Mouse (Mus musculus): ENCODE measurements at regions not wholly inside any gene's neighbourhood (a gene's known extent, or its start where the extent isn't known, plus 50 kb on each side); places are given as distances from the start of the nearest gene placed in this dataset.

DNA sequence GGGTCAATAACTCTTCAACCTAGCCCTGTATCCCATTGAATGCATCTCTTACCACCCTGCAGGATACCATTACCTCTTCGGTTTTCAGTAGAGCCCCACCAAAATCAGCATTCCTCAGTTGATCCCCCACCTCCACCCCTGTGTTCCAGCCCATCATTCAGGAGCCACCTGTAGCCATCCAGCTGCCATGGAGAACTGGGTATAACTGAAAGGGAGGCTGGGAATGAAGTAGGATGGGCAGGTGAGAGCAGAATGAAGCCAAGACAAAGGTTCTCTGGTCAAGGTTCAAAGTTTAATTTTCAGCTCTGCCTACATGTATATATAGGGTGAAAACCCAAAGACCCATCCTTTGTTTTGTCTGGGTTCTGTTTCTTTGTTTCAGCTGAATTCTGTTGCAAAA lies 121.4 kb downstream of the Gnat3 start:
- no peak for DNase-seq (ENCODE audit: extremely low read depth)

DNA sequence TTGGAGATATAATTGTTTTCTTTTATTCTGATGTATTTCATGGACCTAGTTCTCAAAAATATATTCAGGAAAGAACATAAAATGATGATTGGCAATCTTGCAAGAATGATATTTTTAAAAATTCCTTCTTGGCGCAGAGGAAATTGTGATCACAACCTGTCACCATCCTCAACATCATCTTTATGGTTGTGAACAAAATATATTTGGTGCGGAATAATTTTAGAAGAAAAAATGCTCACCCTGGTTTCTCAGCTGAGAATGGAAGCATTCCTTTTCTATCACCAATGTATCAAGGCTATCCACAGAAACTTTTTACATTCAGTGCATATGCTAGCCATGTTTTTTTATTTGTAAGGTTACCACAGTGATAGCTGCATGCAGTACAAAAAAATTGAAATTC lies 123.1 kb downstream of the Gnat3 start:
- H3K4me2 ChIP-seq (ENCODE audit: insufficient read depth, low read depth, poor library complexity, severe bottlenecking): no peak overlapping the region
- DNase-seq (ENCODE audit: extremely low read depth): no peak
- H3K79me2 ChIP-seq (replicated peaks; ENCODE audit: control insufficient read depth, extremely low read depth, insufficient read depth, poor library complexity, severe bottlenecking): no peaks in the 10 kb centered on the region
- H3K4me1 ChIP-seq (ENCODE audit: control insufficient read depth in 1 of 2, insufficient read depth in 2 of 2): peaks cover 3 to 5% of the 10 kb centered on the region in 2 experiments; a peak in 2 of 4 replicates
- TF ChIP-seq MAX (IDR thresholded peaks at IDR 0.05; ENCODE audit: low read length) (no peak), ETS1 (conservative IDR thresholded peaks at IDR 0.05; ENCODE audit: low read depth, low read length) (no peak), JUN (IDR thresholded peaks at IDR 0.05; ENCODE audit: insufficient read depth, low read depth, low read length) (no peak), MYC (IDR thresholded peaks at IDR 0.05; ENCODE audit: low read depth, low read length) (no peak), POLR2A (IDR thresholded peaks at IDR 0.05; ENCODE audit: low read depth, low read length) (no peak), USF2 (conservative IDR thresholded peaks at IDR 0.05; ENCODE audit: low read depth, low read length) (no peak), ZKSCAN1 (IDR thresholded peaks at IDR 0.05; ENCODE audit: borderline replicate concordance, low read depth, low read length) (no peak)
- H3K27me3 ChIP-seq (replicated peaks): no peaks in the 10 kb centered on the region
- H3K27ac ChIP-seq (ENCODE audit: insufficient read depth, low read depth): no peak overlapping the region
- no peaks in the 10 kb centered on the region for H3K9me3 ChIP-seq (replicated peaks; ENCODE audit: low read length)
- dilution Hi-C loops (cut with MboI; ENCODE audit: extremely low pct_ligation_motif_present, extremely low pct_unique_long_range_greater_than_20kb, low sequenced_read_pairs) (no loop called here), in situ Hi-C loops (cut with MboI; ENCODE audit: low pct_ligation_motif_present, low pct_unique_long_range_greater_than_20kb, low sequenced_read_pairs) (loop anchor here (25.0 kb wide), 1 partner anchor 352 kb away; no protein-coding TSS in a partner anchor)
- no peak overlapping the region for H3K9ac ChIP-seq (ENCODE audit: insufficient read depth, low read depth)
- H3K4me3 ChIP-seq (replicated peaks in 1 of 3; ENCODE audit: low read depth in 2 of 3, low read length in 2 of 3, poor library complexity in 1 of 3): no peak overlapping the region
- no peaks in the 10 kb centered on the region for H3K36me3 ChIP-seq (replicated peaks in 1 of 2; ENCODE audit: control insufficient read depth in 1 of 2, insufficient read depth in 1 of 2, low read length in 1 of 2)

More for the DNA sequence above, 121.4 kb downstream of the Gnat3 start:
- Histone ChIP-seq H3K36me3 (replicated peaks in 1 of 2; ENCODE audit: control insufficient read depth in 1 of 2, insufficient read depth in 1 of 2, low read length in 1 of 2) (no peaks in the 10 kb centered on the region), H3K27me3 (replicated peaks) (no peaks in the 10 kb centered on the region), H3K27ac (ENCODE audit: insufficient read depth, low read depth) (no peak overlapping the region), H3K4me1 (ENCODE audit: control insufficient read depth in 1 of 2, insufficient read depth in 2 of 2) (peaks cover 3 to 5% of the 10 kb centered on the region in 2 experiments; a peak in 2 of 4 replicates), H3K9ac (ENCODE audit: insufficient read depth, low read depth) (no peak overlapping the region), H3K79me2 (replicated peaks; ENCODE audit: control insufficient read depth, extremely low read depth, insufficient read depth, poor library complexity, severe bottlenecking) (no peaks in the 10 kb centered on the region), H3K9me3 (replicated peaks; ENCODE audit: low read length) (no peaks in the 10 kb centered on the region), H3K4me2 (ENCODE audit: insufficient read depth, low read depth, poor library complexity, severe bottlenecking) (no peak overlapping the region), H3K4me3 (replicated peaks in 1 of 3; ENCODE audit: low read depth in 2 of 3, low read length in 2 of 3, poor library complexity in 1 of 3) (no peak overlapping the region)
- TF ChIP-seq ELF1 (IDR thresholded peaks at IDR 0.05; ENCODE audit: low read depth, low read length): no peak
- no peak for TF ChIP-seq EP300 (IDR thresholded peaks at IDR 0.05; ENCODE audit: low read length)
- TF ChIP-seq CHD2 (IDR thresholded peaks at IDR 0.05; ENCODE audit: low read length): no peak
- TF ChIP-seq RAD21 (IDR thresholded peaks at IDR 0.05; ENCODE audit: low read depth, low read length): no peak
- no peak for TF ChIP-seq BHLHE40 (IDR thresholded peaks at IDR 0.05; ENCODE audit: low read depth, low read length)
- TF ChIP-seq ZMIZ1 (IDR thresholded peaks at IDR 0.05; ENCODE audit: low read depth, low read length): no peak
- no peak for TF ChIP-seq SIN3A (IDR thresholded peaks at IDR 0.05; ENCODE audit: low read length)
- no peak for TF ChIP-seq HCFC1 (IDR thresholded peaks at IDR 0.05; ENCODE audit: low read depth, low read length)
- TF ChIP-seq ZC3H11A (IDR thresholded peaks at IDR 0.05; ENCODE audit: low read depth, low read length): no peak
- TF ChIP-seq MAX (IDR thresholded peaks at IDR 0.05; ENCODE audit: low read length): no peak
- TF ChIP-seq TBP (conservative IDR thresholded peaks at IDR 0.05; ENCODE audit: low read depth, low read length): no peak
- TF ChIP-seq ZNF384 (IDR thresholded peaks at IDR 0.05; ENCODE audit: low read depth, low read length): no peak
- TF ChIP-seq GABPA (IDR thresholded peaks at IDR 0.05; ENCODE audit: insufficient replicate concordance, low read depth, low read length): no peak
- TF ChIP-seq CHD1 (IDR thresholded peaks at IDR 0.05; ENCODE audit: low read depth, low read length): no peak
- no peak for TF ChIP-seq RCOR1 (conservative IDR thresholded peaks at IDR 0.05; ENCODE audit: low read depth, low read length)
- no peak for TF ChIP-seq POLR2AphosphoS2 (IDR thresholded peaks at IDR 0.05; ENCODE audit: low read depth, low read length)
- no peak for TF ChIP-seq MYC (IDR thresholded peaks at IDR 0.05; ENCODE audit: low read depth, low read length)
- in situ Hi-C loops (cut with MboI; ENCODE audit: low pct_ligation_motif_present, low pct_unique_long_range_greater_than_20kb, low sequenced_read_pairs): loop anchor here (25.0 kb wide), 1 partner anchor 354 kb away; no protein-coding TSS in a partner anchor
- dilution Hi-C loops (cut with MboI; ENCODE audit: extremely low pct_ligation_motif_present, extremely low pct_unique_long_range_greater_than_20kb, low sequenced_read_pairs): no loop called here
